Mouse (Mus musculus): ENCODE data around the gene Hoxa10.

DNA sequence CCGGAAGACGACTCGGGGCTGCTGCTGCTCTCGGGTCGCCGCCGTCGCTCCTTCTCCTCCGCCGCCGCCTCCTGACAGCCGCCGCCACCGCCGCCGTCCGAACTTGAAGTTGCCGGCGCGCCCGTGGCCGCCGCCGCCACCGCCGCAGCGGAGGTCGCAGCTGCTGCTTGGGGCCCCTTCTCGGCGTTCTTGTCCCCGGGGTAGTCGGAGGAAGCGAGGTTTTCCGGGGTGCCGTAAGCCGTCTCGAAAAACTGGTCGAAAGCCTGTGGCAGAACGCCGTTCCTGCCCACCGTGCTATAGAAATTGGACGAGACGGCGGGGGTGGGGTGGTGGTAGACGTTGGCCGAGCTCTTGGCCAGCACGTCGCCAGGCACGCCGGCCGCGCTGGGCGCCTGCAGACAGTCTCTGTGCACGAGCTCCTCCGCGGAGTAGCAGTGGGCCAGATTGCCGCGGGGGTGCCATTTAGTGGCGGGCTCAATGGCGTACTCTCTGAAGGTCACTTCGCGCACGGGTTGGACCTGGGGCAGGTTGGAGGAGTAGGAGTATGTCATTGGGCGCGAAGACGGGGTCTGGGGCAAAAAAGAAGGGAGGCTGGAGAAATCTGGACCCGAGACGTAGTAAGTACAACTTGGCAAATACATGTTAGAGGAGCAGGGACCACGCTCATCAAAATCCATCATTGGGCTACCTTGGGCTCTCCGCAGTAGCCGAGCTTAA, 4.5 kb upstream of the Hoxa10 start:
- TF ChIP-seq POLR2A (IDR thresholded peaks at IDR 0.05; ENCODE audit: control insufficient read depth in 1 of 2, insufficient read depth in 1 of 2, low read depth in 1 of 2, low read length in 2 of 2, poor library complexity in 1 of 2) (no peak), KAT2A (conservative IDR thresholded peaks at IDR 0.05; ENCODE audit: low read depth, low read length) (no peak), MAX (IDR thresholded peaks at IDR 0.05; ENCODE audit: low read length) (no peak), MAFK (IDR thresholded peaks at IDR 0.05; ENCODE audit: borderline replicate concordance, low read depth, low read length) (no peak)

Data from MEL (cell line).